Mouse (Mus musculus) left cerebral cortex, adult 18-20 months (tissue): ENCODE results near the gene Wwc2. TPM values are rescaled to one million over a fixed set of nuclear protein-coding genes. Genes with fewer than 3 reads are reported as not detected.
A peak's percentile ranks its signal among the peaks of the same experiment; 100 is the strongest.

Experiments used
- DNase-seq, 2 experiments: peaks; one replicate each; pipeline ENCODE4 v3.0.0; 2021 to 2022; ENCODE audit warnings: low spot score in 2 of 2, mixed read lengths in 1 of 2
- total RNA-seq, 2 experiments: library from RNA; stranded (reverse); gene quantifications; 2 replicates each; pipeline ENCODE4 v1.2.3; 2021

The Wwc2 gene
- total RNA-seq, 2 experiments from 2014 or later: 22.4 to 22.8 TPM

- DNase-seq: no peak
These were observed 49.7 kb downstream of the Wwc2 start for GRCm38 (mm10) chr8:47941028-47941427.

DNA sequence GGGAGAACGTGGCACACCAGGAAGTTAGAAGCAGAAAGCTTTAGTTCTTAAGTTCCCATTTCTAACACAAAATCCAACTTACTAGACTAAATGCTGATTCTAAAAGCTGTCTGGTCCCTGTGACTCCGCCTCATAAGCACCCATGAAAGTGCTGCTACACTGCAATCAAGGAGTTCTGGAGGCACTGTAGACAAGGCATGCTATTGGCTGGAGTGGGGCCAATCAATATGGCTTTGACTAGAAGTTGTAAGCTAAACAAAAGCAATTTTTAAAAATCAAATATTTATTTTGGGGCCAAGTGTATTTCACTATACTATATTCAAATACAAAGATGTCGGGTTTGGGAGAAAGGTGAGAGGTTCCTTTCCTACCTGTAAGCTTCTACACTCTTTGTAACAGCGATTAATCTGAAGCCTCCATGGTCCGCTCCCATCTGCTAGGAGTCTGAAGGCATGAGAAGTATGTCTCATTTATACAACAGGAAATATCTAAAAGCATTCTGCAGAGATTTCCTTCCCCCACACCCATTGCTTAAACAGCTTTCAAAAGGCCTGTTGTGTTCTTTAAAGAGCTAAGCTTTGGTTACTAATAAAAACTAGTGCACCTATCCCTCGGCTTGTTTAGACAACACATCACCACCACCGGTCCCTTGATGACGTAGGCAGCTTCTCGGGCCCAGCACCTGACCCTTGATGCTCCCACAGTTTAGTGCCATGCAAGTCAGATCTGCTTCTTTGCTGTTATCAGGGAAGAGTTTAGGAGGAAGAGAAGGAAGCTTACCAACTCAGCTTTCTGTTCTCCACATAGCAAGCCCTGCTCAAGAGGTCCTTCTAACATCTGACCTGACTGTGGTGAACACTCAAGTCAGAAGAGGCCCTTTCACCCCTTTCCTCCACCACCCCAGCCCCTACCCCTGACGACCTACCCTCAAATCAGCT, 50.5 kb downstream of the Wwc2 start:
- no peak for DNase-seq

DNA sequence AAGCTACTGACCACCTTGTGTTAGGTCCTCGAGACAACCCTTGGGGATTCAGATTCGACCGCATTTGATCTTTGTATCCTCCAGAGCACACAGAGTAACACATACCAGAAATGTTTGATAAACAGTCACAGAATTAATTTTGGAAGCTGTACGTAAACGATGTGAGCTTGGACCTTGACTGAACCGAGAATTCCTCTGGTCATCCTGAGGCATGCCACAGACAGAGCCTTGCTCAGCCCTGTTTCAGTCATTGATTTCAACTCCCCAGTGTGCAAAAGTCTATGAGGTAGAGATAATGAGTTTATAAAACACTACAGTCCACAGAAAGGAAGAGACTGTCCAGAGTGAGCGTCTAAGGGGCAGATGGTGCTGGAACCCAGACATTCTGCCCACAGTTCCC, 51.5 kb downstream of the Wwc2 start:
- no peak for DNase-seq

- no peak for DNase-seq
These were observed 54.3 kb downstream of the Wwc2 start for GRCm38 (mm10) chr8:47936386-47936785.

DNA sequence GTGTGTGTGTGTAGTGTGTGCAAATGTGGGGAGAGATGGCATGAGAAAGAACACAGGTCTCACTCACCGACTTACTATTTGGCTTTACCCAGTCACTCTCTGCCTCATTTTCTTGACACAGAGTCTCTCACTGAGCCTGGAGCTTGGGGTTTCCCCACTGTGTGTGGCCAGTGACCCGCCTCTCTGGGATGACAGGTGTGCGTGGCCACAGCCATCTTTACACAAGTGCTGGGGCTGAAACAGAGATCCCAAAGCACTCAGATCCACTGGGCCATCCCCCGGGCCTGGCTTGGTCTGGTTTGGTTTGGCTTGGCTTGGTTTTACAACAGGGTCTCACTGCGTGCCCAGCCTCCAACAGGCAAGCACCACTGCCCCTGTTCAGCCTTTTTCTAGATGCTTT, 55.3 kb downstream of the Wwc2 start:
- DNase-seq: no peak

- no peak for DNase-seq
These were observed 57.6 kb downstream of the Wwc2 start for GRCm38 (mm10) chr8:47933087-47933486.

GRCm38 (mm10) chr8:47932028-47932790, 58.5 kb downstream of the Wwc2 start:
- DNase-seq: peak; percentile 29 to 62

DNA sequence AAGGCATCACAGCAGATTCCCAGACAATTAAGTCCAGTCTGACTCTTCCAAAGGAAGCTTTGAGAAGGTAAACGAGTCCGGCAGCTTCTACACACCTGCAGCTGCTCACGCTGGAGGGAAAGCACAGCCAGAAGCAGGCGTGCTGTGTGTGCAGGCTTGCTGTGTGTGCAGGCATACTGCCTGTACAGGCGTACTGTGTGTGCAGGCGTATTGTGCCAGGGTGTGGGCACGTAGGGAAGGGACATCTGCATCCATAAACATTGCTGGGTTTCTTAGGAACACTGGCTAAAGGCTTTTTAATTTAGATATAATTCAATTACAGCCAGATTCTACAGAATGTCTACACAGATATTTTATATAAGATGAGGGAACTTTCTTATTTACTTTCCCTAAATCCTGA, 59.4 kb downstream of the Wwc2 start:
- peak; percentile 10 to 43 for DNase-seq

DNA sequence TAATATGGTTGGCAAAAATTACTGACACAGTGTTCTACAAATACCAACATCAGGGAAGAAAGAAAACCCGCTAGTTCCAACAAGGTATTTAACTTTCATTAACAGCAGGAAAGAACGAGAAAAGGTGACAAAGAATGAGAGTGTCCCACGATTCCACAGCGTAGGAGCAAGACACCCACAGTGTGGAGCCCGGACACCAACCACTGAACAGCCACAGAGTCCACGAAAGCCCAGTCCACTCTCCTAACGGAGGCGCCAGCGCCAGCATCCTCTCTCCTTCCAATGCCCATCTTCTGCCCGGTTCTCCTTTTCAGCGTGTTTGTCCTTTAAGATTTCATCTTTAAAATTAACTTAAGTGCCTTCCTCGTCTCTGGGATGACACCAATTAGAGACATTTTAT, 61.1 kb downstream of the Wwc2 start:
- no peak for DNase-seq

DNA sequence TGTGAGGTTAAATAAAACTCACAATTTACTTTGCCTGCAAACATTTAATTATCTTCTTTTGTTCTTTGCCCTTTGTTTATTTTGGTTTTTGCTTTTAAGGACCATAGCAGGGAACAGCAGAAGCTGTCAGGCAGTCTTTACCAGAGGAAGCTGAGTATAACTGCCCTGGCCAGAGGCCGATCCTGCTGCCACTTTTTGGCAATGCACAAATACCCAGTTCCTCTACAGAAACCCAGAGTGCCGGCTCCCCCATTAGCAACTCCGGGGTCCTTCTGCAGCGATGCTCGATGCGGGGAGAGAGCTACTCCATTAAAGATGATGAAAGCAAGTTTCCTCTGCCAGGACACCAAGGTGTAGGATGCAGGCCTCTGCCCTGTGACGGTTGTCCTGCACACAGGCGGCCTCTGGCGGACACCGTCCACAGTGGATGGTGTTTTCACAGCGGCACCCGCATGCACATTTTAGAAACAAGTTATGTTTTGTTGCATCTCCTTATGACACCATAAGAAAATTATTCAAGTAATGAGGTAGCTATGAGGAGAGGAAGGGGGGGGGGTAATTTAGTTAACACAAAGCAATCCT, 62.0 kb downstream of the Wwc2 start:
- no peak for DNase-seq

DNA sequence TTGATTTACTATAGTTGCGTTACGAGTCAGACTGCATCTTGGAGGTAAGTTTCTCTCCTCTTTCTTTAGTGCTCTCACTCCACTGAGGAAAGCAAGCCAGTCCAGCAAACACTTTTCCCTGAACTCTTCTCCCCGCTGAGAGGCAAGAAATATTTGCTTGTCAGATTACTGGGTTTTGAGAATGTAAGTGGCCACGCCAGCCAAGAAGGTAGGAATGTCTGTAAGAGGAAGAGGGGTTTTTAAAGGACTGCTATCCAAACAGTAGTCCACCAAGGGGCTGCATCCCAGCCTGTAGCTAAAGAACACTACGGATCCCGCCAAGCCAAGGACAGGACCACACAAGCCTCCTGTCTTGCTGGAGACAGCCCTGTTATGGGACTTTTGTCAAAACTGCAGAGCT, 65.8 kb downstream of the Wwc2 start:
- DNase-seq: no peak

- DNase-seq: no peak
These were observed 67.9 kb downstream of the Wwc2 start for GRCm38 (mm10) chr8:47922816-47923215.

DNA sequence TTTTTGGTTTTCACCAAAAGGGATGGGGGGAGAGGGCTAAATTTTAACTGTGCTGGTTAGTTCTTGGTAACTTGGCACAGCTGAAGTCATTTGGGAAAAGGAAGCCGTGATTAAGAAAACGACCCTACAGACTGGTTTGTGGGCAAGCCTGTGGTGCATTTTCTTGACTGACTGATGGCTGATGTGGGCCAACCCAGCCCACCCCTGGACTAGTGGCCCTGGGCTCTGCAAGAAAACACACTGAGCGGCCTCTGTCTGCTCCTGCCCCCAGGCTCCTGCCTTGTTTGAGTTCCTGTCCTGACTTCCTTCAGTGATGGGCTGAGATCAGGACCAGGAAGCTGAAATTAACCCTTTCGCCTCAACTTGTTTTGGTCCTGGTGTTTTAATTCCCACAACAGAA, 68.7 kb downstream of the Wwc2 start:
- DNase-seq: no peak

GRCm38 (mm10) chr8:47920575-47921144, 70.1 kb downstream of the Wwc2 start:
- DNase-seq: no peak

DNA sequence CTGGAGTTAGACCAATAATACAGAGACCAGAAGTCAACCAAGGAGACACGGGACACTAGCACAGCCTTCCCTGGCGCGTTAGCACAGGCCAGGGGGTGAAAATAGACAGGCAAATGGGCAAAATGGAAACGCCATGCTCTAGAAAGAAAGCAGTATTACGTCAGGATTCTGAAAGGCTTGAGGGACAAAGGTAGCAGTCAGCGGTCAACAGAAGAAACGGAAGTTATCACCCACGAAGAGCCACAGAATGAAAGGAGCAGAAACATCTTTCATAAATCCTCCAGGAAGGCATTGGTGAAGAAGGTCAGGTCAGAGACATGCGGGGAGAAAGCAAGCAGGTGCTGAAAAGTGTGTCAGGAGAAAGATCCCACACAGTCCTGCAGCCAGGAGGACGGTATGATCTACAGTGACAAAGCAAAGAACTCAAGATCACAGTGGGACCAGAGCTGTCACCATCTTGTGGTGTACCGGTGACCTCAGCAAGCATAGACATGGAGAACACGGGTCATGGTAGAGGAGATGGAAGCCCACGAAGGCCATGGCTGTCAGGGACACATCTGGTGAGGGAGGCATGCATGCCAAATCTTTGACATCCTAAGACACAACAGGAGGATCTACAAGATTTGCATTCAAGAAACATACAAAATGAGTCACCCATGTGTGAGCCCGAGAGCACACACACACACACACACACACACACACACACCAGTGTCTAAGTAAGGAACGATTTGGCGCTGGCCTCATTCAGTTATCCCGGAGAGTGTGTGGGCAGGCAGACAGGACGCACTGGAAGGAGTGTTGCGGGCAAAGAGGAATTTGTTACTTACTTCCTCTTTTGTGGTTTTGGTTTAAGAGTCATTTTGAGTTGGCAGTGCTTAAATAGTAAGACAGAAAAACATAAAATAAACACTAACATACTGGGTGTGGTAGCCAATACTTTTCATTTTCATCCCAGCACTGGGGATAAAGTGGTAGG, 73.4 kb downstream of the Wwc2 start:
- peak in 1 of 2 experiments; percentile 55 for DNase-seq

GRCm38 (mm10) chr8:47915521-47915920, 75.2 kb downstream of the Wwc2 start:
- DNase-seq: no peak

- DNase-seq: no peak
These were observed 75.8 kb downstream of the Wwc2 start for GRCm38 (mm10) chr8:47914946-47915345.

DNA sequence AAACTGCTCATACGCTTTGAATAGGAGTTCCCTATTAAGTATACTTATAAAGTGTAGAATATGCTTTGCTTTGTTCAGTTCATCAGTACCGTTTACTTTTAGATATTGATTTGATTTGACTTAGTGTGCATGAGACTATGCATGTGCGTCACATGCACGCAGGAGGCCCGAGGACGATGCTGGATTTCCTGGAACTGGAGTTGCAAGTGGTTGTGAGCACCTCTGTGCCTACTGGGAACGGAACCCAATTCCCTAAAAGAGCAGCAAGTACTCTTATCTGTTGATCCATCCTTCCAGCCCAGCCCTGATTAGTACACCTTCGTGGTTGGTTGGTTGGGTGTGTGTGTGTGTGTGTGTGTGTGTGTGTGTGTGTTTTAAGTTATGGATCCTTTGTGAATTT, 76.6 kb downstream of the Wwc2 start:
- DNase-seq: no peak

DNA sequence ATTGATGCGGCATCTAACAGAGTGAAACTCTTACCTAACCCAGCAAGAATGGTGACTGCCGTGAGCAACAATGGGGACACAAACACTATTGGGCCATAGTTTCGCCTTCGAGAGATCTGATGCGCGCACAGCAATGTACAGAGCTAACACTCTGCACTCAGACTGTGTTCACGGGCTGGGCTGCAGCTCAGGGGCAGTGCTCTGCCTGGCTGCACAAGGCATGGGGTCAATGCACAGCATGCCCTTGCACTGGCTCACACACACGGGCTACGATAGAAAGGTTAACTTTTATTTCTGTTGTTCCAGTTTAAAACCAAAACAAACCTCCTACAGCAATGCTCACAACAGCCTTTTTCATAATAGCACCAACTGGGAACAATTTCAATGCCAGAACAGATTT, 77.1 kb downstream of the Wwc2 start:
- DNase-seq: no peak

GRCm38 (mm10) chr8:47909681-47910080, 81.0 kb downstream of the Wwc2 start:
- DNase-seq: no peak
